Mouse (Mus musculus): ENCODE measurements around the gene Katnal1.

Katnal1 gene

GRCm38 (mm10) chr5:148924586-148924985 is 4.5 kb downstream of the Katnal1 start:
- DNase-seq (ENCODE audit: low spot score in 2 of 2): no peak

GRCm38 (mm10) chr5:148924051-148924450 is 5.1 kb downstream of the Katnal1 start:
- DNase-seq (ENCODE audit: low spot score in 2 of 2): no peak

GRCm38 (mm10) chr5:148923408-148923807 is 5.7 kb downstream of the Katnal1 start:
- DNase-seq (ENCODE audit: low spot score in 2 of 2): no peak

- no peak for DNase-seq (ENCODE audit: low spot score in 2 of 2)
Measured at GRCm38 (mm10) chr5:148922773-148923172, 6.3 kb downstream of the Katnal1 start.

GRCm38 (mm10) chr5:148918049-148918448 is 11.1 kb downstream of the Katnal1 start:
- no peak for DNase-seq (ENCODE audit: low spot score in 2 of 2)

GRCm38 (mm10) chr5:148916775-148917174 is 12.3 kb downstream of the Katnal1 start:
- no peak for DNase-seq (ENCODE audit: low spot score in 2 of 2)

- DNase-seq (ENCODE audit: low spot score in 2 of 2): no peak
Measured at GRCm38 (mm10) chr5:148912262-148912661, 16.9 kb downstream of the Katnal1 start.

GRCm38 (mm10) chr5:148910066-148910465 is 19.1 kb downstream of the Katnal1 start:
- DNase-seq (ENCODE audit: low spot score in 2 of 2): no peak

GRCm38 (mm10) chr5:148909402-148909801 is 19.7 kb downstream of the Katnal1 start:
- no peak for DNase-seq (ENCODE audit: low spot score in 2 of 2)

GRCm38 (mm10) chr5:148909057-148909395 is 20.1 kb downstream of the Katnal1 start:
- DNase-seq (ENCODE audit: low spot score in 2 of 2): no peak

- no peak for DNase-seq (ENCODE audit: low spot score in 2 of 2)
Measured at GRCm38 (mm10) chr5:148908191-148909056, 20.7 kb downstream of the Katnal1 start.

GRCm38 (mm10) chr5:148906305-148906704 is 22.8 kb downstream of the Katnal1 start:
- no peak for DNase-seq (ENCODE audit: low spot score in 2 of 2)

- no peak for DNase-seq (ENCODE audit: low spot score in 2 of 2)
Measured at GRCm38 (mm10) chr5:148904846-148905245, 24.3 kb downstream of the Katnal1 start.

- no peak for DNase-seq (ENCODE audit: low spot score in 2 of 2)
Measured at GRCm38 (mm10) chr5:148899361-148899760, 29.8 kb downstream of the Katnal1 start.

- DNase-seq (ENCODE audit: low spot score in 2 of 2): no peak
Measured at GRCm38 (mm10) chr5:148897941-148898417, 31.1 kb downstream of the Katnal1 start.

GRCm38 (mm10) chr5:148897069-148897702 is 31.9 kb downstream of the Katnal1 start:
- peak; percentile 68 to 77 for DNase-seq (ENCODE audit: low spot score in 2 of 2)

- DNase-seq (ENCODE audit: low spot score in 2 of 2): no peak
Measured at GRCm38 (mm10) chr5:148896515-148896914, 32.6 kb downstream of the Katnal1 start.

- no peak for DNase-seq (ENCODE audit: low spot score in 2 of 2)
Measured at GRCm38 (mm10) chr5:148895833-148896232, 33.3 kb downstream of the Katnal1 start.

- no peak for DNase-seq (ENCODE audit: low spot score in 2 of 2)
Measured at GRCm38 (mm10) chr5:148895034-148895433, 34.1 kb downstream of the Katnal1 start.

- DNase-seq (ENCODE audit: low spot score in 2 of 2): no peak
Measured at GRCm38 (mm10) chr5:148890237-148890636, 38.9 kb downstream of the Katnal1 start.

- DNase-seq (ENCODE audit: low spot score in 2 of 2): no peak
Measured at GRCm38 (mm10) chr5:148888032-148888431, 41.1 kb downstream of the Katnal1 start.

GRCm38 (mm10) chr5:148885821-148886609 is 43.1 kb downstream of the Katnal1 start:
- no peak for DNase-seq (ENCODE audit: low spot score in 2 of 2)
